Mouse (Mus musculus) thymus, postnatal 10 days (tissue): ENCODE data around the gene Hook2.

Experiments used
- DNase-seq, 2 experiments: peaks; one replicate each; pipeline ENCODE4 v3.0.0; 2021; ENCODE audit warnings: low spot score in 2 of 2

The Hook2 gene

DNA sequence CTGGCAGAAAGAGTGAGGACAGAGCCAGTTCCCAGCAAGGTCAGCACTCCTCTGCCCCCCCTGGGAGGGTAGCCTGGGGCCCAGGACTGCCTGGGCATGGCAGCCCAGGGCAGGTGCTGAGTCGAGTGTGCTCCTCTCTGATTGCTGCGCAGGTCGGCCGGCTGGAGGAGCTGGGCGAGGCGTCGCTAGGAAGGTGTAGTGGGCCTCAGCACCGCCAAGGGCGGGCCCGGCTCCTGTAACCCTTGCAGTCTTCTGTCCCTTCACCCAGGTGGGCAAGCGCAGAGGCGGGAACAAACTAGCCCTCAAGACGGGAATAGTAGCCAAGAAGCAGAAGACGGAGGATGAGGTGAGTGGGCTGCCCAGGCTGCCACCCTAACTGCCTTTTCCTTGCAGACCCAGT lies 38.9 kb downstream of the Hook2 start:
- no peak for DNase-seq

DNA sequence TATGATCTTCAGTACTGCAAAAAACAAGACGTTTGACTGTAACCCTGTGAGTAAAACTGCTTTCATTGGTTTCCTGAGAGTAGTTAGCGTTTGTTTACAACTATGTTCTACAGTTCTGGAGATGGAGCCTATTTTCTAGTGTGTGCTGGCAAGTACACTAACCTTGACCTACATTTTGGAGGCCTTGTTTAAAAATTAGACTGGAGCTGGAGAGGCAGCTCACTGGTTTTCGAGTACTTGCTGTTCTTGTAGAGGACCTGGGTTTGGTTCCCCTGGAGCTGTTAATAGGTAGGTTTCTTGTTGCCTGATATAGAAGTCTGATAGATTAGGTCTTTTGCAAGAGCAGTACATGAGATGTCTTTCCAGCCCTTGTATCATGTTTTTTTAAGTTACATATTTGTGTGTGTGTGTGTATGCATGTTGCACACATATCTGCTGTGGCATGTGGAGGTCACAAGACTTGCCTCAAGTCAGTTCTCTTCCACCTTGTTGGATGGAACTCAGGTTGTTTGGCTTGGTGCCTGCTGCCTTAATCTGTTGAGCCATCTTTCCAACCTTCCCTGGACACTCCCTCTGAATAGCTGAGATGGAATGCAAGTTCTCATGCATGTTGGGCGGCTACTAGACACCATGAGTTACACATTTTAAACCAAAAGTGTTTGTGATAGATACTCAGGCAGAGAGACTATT lies 42.4 kb downstream of the Hook2 start:
- DNase-seq, result no peak

DNA sequence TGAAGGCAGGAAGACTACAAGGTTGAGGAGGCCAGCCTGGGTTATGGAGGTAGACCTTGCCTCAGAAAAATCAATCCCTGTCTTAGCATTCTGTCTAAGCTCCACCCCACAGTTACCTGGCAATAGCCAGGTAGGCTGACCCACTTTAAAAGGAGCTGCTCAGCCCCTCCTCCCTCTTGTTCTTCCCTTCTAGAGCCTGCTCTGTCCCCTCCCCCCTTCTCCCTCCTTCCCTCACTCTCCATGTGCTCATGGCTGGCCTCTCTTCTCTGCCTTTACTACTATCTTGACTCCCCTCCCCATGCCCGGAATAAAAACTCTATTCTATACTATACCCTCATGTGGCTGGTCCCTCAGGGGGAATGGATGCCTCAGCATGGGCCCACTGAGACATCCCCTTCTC lies 43.5 kb downstream of the Hook2 start:
- no peak for DNase-seq

DNA sequence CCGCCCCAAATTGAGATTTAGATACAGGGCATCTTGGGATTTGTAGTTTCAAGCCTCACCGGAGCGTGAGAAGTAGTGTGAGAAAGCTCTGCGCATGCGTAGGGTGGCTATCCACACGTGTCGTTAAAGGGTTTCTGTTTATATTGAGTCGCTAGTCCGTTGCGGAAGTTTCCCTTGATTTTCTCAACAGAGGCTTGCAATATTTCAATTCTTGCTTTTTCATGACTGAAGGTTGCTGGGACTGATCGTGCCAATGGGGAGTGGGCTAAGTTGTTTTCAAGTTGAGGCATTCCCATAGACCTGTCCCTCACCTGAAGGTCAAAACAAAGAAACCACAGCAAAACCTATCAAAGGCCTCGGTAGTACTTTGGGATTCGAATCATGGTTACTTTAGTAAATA lies 44.4 kb downstream of the Hook2 start:
- peak; percentile 78 to 84 for DNase-seq

DNA sequence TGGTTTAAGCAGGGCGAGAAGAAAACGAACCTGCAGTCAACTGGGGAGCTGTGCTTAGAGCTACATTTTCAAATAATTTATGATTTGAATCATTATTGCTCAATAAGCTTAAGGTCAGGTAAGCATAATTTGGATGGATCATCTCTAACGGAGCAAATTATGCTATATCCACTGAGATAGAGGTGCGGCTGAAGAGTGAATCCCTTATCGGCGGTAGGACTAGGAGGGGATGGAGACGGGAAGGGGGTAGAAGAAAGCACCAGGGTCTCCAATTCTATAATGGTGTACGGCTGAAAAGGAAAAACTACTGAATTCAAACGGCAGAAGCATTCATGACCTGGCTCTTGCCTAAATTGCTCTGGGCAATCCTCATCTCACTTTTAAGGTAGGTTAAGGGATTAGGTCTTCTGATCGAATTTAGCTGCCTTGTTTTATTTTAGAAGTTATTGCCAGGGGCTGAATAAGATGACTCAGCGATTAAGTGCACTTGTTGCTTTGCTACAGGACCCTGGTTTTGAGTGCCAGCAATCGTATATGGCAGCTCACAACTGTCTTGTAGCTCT lies 44.8 kb downstream of the Hook2 start:
- no peak for DNase-seq

DNA sequence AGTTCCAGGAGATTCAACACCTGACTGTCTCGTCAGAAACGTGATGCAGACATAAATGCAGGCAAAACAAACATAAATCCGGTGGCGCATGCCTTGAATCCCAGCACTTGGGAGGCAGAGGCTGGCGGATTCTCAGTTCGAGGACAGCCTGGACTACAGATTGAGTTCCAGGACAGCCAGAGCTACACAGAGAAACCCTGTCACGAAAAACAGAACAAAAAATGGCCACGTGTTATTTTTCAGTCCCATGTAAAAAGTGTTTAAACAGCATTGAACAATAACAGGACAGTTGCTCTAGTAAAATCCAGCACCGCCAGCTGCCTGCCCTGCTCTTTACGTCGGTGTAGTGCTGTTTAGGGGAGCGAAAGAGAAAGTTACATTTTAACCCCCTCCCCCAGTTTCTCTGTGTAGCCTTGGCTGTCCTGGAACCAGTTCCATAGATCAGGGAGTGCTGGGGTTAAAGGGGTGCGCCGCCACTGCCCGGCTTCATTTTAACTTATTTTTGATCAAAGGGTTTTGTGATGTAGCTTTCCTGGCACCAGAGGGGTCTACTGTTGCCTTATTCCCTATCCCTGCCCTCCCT lies 45.4 kb downstream of the Hook2 start:
- peak; percentile 24 to 27 for DNase-seq

DNA sequence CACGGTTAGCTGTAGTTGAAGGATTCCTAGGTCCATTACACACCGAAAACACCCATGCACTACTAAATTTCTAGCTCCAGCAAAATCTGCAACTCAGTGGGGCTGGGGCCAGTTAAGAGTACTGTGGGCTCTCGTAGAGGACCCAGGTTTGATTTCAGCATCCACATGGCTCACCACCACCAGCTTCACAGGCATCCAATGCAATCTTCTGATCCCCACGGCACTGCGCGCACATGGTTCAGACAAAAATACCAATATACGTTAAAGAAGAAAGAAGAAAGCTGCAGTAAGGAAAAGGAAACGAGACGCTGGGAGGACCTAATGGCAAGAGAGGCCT lies 45.9 kb downstream of the Hook2 start:
- no peak for DNase-seq

DNA sequence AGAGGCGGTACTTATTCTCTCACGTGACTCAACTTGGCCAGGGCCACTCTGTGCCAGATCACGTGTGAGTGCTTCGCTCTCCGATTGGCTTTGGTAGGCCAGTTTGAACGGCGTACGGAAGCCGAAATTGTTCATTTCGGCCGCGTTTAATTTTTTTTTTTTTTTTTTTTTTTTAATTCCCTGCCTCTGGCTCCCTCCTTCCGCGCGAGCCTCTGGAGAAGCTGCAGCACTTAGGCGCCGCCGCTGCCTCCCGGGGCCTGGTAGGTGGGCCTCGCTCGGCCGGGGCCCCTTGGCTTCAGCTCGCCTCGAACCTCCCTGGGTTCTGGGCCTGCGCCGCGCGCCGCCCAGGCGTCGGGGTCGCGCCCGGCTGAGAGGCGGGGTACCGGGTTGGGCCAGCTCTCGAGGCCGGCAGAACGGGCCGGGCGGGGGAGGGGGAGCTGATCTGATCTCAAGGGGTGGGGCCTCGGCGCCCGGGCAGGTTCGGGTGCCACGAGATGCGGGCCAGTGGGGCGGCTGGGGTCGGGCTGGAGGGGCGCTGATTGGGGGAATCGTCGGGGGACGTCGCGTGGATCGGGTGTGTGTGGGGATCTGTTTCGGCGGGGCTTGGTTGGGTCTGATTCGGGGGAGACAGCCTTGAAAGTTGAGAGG lies 46.4 kb downstream of the Hook2 start, which contains the start of gene Tnpo2:
Tnpo2 (plus strand) TSS at position 198 of the 648 bp plus-strand sequence.
- peak; percentile 82 to 85 for DNase-seq

DNA sequence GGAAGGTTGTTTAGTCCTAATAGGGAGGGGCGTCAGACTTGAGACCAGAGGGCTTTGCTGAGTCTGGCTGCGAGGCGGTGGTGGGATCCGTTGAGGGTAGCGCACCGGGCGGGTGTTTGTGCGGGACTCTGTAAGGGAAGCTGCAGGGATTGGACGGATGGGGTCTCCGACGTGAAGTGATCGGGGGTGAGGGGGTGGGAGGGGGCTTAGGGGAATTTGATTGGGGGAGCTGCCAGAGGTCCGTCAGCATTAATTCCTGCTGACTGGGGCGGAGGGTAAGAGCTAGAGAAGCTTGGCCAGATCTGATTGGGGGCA lies 46.9 kb downstream of the Hook2 start:
- no peak for DNase-seq

DNA sequence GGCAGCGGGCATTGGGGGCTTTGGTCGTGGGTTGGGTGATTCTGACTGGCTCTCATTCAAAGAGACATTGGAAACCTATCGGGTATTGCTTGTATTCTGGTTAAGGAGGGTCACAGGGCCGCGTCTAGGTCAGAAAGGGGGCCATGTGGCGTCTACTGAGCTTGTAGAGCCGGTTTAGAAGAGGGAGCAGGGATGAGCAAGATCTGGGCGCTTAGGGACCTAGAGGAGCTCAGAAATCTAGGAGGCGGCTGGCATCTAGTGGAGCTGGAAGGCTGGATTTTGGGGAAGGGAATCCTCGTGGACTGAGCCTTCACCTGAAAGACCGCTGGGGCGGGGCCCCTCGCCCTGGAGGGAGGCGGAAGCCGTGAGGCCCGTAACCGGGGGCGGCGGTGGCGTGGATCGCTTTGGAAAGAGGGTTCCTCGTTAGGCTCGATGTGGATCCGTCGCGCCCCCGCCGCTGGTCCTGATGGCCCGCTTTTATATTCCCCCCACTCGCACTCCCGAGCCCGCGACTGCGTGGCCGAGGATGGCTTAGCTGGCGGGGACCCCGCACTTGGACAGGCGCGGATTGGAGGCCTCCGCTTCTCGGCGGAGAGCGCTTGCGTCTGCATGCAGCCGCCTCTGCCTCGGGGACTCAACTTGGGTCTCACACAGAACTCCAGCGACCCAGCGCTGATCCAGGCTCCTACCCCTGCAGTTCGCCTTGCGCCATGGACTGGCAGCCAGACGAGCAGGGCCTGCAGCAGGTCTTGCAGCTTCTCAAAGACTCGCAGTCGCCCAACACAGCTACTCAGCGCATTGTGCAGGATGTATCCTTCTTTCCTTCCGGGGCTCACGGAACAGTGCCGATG lies 47.5 kb downstream of the Hook2 start:
- DNase-seq, result peak; percentile 70 to 71

DNA sequence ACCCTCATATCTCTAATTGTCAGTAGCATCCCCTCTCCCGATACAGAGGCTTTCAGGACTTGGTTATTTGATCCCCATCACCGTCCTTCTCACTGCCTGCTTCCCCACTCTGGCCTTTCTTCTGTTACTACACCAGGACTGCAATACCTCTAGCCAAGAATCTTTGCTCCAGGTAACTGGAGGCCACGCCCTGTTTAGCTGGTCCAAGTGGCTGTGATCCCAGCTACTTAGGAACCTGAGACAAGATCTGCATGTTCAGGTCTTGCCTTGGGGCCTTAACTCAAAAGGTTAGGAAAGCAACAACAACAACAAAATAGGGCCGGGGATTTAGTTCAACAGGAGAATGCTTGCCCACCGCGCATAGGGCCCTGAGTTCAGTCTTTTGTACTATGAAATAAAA lies 53.2 kb downstream of the Hook2 start:
- no peak for DNase-seq
